Mouse (Mus musculus) cerebellum, adult 9-10 months (tissue): Measurements from ENCODE around the gene Dusp6.

Source experiments
- DNase-seq: peaks from one replicate; pipeline ENCODE4 v3.0.0; 2022

The Dusp6 gene

GRCm38 (mm10) chr10:99274640-99275039 is 11.6 kb downstream of the Dusp6 start:
- DNase-seq = no peak

GRCm38 (mm10) chr10:99279067-99279880 is 16.2 kb downstream of the Dusp6 start:
- DNase-seq = no peak

DNA sequence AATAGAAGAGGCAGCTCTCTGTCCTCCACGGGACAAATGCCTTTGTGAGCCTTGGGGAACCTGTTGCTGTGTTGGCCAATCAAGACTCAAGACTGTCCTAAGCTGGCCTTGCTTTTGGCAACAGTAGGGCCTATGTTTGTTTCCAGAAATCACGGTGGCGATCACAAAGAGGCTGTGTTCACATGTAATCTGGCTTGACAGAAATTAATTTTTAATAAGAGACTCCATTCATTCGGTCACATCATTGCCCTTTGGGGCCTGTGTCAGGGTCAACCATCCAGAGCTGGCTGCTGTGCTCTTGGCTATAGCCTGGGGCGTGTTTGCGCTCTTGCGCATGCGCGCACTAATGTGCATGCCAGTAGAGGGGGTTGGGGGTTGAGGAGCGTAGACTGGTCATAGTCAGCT is 21.0 kb downstream of the Dusp6 start:
- DNase-seq = no peak

DNA sequence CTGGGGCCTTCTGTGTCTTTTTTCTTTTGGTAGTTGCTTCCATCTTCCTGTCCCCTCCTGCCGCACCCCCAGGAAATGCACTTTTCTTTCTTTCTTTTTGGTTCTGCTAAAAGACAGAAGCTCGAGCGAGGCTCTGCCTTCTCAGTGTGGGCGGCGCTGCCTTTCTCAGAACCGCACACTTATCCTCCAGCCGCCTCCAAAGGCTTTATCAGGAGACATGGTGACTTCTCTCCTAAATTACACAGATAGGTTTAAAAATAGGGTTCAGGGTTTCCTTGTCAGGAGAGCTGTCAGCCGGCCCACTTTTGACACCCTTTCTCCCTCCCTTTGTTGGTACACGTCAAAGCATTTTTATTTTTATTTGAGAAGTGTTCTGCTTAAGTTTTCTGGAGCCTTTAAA is 21.9 kb downstream of the Dusp6 start:
- no peak for DNase-seq

- DNase-seq = no peak
Observed at GRCm38 (mm10) chr10:99285759-99286158, 22.7 kb downstream of the Dusp6 start.

- DNase-seq = no peak
Observed at GRCm38 (mm10) chr10:99286213-99286612, 23.2 kb downstream of the Dusp6 start.

DNA sequence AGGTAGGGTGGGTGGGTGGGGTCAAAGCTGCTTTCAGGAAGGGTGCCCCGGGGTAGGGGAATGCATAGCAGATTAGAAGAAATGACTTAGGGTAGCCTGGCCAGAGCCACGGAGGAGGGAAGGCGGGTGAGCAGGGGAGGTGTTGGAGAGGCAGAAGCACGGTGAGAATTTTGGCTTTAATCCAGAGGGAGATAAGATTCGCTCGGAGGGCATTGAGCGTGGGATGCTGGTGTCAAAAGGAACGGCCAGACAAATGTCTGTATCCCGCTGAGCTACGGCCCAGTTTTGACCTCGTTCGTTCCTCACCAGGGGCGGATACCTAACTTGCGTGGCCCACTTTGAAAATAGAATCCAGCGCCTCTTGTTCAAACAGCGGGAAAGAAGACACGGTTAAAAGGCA is 23.8 kb downstream of the Dusp6 start:
- peak; percentile 62 for DNase-seq

DNA sequence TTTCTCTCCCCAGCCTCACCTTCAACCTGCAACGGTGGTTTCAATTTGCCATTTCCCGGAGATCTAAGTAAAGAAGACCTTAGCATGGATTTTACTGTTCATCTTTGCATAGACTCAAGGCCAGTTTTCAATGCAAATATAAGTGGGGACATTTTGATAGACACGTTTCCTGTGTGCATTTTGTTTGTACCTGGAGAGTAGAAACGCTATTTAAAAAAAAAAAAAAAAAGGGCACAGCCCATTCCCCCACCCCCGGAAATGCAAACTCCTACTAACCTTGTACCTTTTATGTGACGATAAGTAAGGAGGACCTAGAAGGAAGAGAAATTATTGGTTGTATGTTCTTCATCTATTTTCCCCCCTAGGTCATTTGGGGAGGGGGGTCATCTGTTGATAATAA is 24.2 kb downstream of the Dusp6 start:
- no peak for DNase-seq

GRCm38 (mm10) chr10:99289176-99289575 is 26.1 kb downstream of the Dusp6 start:
- no peak for DNase-seq

GRCm38 (mm10) chr10:99293111-99293640 is 30.1 kb downstream of the Dusp6 start:
- no peak for DNase-seq

DNA sequence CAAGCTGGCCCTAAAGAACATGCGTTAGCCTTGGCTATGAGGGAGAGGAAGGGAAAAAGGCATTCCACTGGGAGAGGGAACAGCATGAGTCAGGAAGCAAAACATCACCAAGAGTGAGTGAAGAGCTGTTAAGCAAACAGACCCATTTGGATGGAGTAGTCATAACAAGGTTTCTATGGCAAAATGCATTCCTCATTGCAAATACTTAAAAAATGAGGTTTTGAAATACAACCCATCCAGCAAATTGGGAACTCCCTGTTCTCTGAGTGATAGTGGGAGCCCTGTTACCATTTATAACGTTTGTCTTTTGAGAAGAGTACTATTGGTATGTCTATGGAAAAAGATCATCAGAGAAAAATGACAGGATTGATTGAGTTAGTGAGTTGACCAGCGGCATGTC is 34.7 kb downstream of the Dusp6 start:
- DNase-seq = no peak

- DNase-seq = no peak
Observed at GRCm38 (mm10) chr10:99298328-99299295, 35.6 kb downstream of the Dusp6 start.

DNA sequence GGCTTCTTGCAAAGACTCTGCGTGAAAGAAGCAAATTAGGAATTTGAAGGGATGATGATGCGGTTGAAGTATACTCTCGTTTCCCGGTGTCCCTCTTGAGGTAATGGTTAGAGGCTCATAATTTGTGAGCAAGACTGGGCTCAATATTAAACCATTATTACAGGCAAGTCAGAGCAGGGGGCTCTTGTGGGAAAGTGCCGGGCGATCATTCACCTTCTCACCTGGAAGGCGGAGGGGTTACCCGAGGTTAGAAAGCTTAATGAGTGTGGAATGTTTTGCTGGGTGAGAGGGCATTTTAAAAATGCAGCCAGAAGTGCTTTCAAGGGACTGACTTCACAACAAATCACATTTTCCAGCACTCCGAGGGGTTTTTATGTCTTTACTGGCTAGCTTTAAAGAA is 36.3 kb downstream of the Dusp6 start:
- DNase-seq = no peak

- DNase-seq = no peak
Observed at GRCm38 (mm10) chr10:99302051-99302450, 39.0 kb downstream of the Dusp6 start.

GRCm38 (mm10) chr10:99308837-99309236 is 45.8 kb downstream of the Dusp6 start:
- no peak for DNase-seq

DNA sequence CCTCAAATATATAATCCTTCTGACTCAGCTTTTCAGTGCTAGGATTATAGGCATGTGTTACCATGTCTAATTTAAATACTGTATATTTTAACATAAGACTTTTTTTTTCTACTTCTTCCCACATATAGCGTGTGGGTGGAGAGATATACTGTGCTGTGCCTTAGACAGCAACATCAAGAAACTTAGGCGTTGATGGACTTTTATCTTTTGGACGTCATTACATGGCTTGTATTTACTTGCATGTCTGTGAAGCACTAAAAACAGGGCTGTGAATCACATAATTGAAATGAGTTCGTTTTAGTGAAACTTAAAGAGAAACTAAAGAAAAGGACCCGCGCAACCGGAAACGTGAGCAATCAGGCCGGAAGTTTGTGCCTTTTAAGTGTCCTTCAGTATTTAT is 46.6 kb downstream of the Dusp6 start:
- no peak for DNase-seq

- DNase-seq = no peak
Observed at GRCm38 (mm10) chr10:99310204-99310603, 47.2 kb downstream of the Dusp6 start.

GRCm38 (mm10) chr10:99311956-99312355 is 48.9 kb downstream of the Dusp6 start:
- no peak for DNase-seq

DNA sequence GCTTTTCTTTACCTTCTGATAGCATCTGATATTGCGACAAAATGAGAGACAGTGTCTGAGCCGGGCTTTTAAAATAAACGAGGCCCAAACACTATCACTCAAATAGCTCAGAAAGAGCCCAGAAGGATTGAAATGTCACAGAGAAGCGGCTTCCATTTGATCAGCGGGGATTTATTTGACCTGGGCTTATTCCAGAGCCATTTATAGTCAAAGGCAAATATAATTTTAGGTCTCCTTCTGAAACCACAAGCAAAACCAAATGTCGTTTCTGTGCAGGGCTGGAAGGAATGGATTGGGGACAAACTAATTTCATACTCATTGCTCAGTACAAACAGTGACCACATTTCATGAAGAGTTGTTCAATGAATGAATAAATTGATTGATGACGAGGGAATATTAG is 51.3 kb downstream of the Dusp6 start:
- no peak for DNase-seq

GRCm38 (mm10) chr10:99317057-99317456 is 54.0 kb downstream of the Dusp6 start:
- no peak for DNase-seq
